Mouse (Mus musculus): ENCODE data around the gene Prkag1. TPM values are rescaled to one million over a fixed set of nuclear protein-coding genes. Genes with fewer than 3 reads are reported as not detected.

The Prkag1 gene
- polyA plus RNA-seq, 1 experiment, result 18.4 TPM

- H3K4me3 ChIP-seq (ENCODE audit: control insufficient read depth, low read depth, low read length), result no peak overlapping the region
- H3K4me1 ChIP-seq (ENCODE audit: control insufficient read depth, insufficient read depth, low read length), result peaks cover 25% of the 10 kb centered on the region
- no peaks in the 10 kb centered on the region for H3K36me3 ChIP-seq (ENCODE audit: control insufficient read depth, insufficient read depth, low read length)
- TF ChIP-seq POLR2A (IDR thresholded peaks at IDR 0.05; ENCODE audit: control insufficient read depth, low read depth, low read length), result no peak
- 0 out of 2 replicates have a peak, but pooled peaks have one; percentile 9 for TF ChIP-seq CTCF (IDR thresholded peaks at IDR 0.05; ENCODE audit: control insufficient read depth, insufficient read depth, insufficient replicate concordance, low read depth, low read length)
- peaks cover 8% of the 10 kb centered on the region for H3K27me3 ChIP-seq (ENCODE audit: control insufficient read depth, insufficient read depth, low read length)
- no peak overlapping the region for H3K27ac ChIP-seq (ENCODE audit: control insufficient read depth, insufficient read depth, low read depth, low read length)
These were observed 50.7 kb downstream of the Prkag1 start for GRCm38 (mm10) chr15:98780573-98780972.

GRCm38 (mm10) chr15:98780075-98780474, 51.2 kb downstream of the Prkag1 start:
- peaks cover 8% of the 10 kb centered on the region for H3K27me3 ChIP-seq (ENCODE audit: control insufficient read depth, insufficient read depth, low read length)
- TF ChIP-seq POLR2A (IDR thresholded peaks at IDR 0.05; ENCODE audit: control insufficient read depth, low read depth, low read length) (no peak), CTCF (IDR thresholded peaks at IDR 0.05; ENCODE audit: control insufficient read depth, insufficient read depth, insufficient replicate concordance, low read depth, low read length) (no peak)

GRCm38 (mm10) chr15:98778806-98779205, 52.5 kb downstream of the Prkag1 start:
- TF ChIP-seq CTCF (IDR thresholded peaks at IDR 0.05; ENCODE audit: control insufficient read depth, insufficient read depth, insufficient replicate concordance, low read depth, low read length), result no peak
- TF ChIP-seq POLR2A (IDR thresholded peaks at IDR 0.05; ENCODE audit: control insufficient read depth, low read depth, low read length), result no peak
- Histone ChIP-seq H3K4me3 (ENCODE audit: control insufficient read depth, low read depth, low read length) (no peak overlapping the region), H3K36me3 (ENCODE audit: control insufficient read depth, insufficient read depth, low read length) (no peaks in the 10 kb centered on the region), H3K27ac (ENCODE audit: control insufficient read depth, insufficient read depth, low read depth, low read length) (no peak overlapping the region), H3K4me1 (ENCODE audit: control insufficient read depth, insufficient read depth, low read length) (peaks cover 31% of the 10 kb centered on the region), H3K27me3 (ENCODE audit: control insufficient read depth, insufficient read depth, low read length) (peaks cover 8% of the 10 kb centered on the region)

More at GRCm38 (mm10) chr15:98780075-98780474, 51.2 kb downstream of the Prkag1 start:
- Histone ChIP-seq H3K4me1 (ENCODE audit: control insufficient read depth, insufficient read depth, low read length) (peaks cover 25% of the 10 kb centered on the region), H3K4me3 (ENCODE audit: control insufficient read depth, low read depth, low read length) (no peak overlapping the region), H3K36me3 (ENCODE audit: control insufficient read depth, insufficient read depth, low read length) (no peaks in the 10 kb centered on the region), H3K27ac (ENCODE audit: control insufficient read depth, insufficient read depth, low read depth, low read length) (no peak overlapping the region)

DNA sequence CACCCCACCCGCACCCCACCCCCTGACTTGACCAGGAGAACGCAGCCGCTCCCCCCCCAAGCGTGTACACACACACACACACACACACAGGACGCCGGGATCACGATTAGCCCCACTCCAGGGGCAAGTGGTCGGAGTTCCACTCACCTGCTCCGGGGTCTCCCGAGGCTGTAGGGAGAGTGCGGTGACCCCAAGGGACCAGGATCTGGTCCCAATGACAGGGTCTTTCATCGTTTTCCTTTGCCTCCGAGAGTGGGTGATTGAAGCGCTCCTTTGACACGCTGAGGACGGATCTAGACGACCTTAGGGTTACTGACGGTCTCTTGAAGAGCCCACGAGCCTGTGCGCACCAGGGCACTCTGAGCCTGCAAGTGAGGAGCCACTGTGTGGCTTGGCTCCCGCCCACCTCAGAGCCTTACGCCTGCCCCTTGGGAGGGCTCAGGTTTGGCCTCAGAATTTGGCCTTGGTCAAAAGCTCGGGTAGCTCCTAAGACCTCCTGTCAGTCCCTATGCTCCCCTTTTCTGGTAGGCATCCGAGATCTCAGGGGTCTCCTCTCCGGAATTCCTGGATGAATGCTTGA, 53.0 kb downstream of the Prkag1 start:
- no peak for TF ChIP-seq CTCF (IDR thresholded peaks at IDR 0.05; ENCODE audit: control insufficient read depth, insufficient read depth, insufficient replicate concordance, low read depth, low read length)
- TF ChIP-seq POLR2A (IDR thresholded peaks at IDR 0.05; ENCODE audit: control insufficient read depth, low read depth, low read length), result no peak
- Histone ChIP-seq H3K27ac (ENCODE audit: control insufficient read depth, insufficient read depth, low read depth, low read length) (no peak overlapping the region), H3K4me1 (ENCODE audit: control insufficient read depth, insufficient read depth, low read length) (peaks cover 31% of the 10 kb centered on the region), H3K4me3 (ENCODE audit: control insufficient read depth, low read depth, low read length) (no peak overlapping the region), H3K27me3 (ENCODE audit: control insufficient read depth, insufficient read depth, low read length) (peaks cover 8% of the 10 kb centered on the region), H3K36me3 (ENCODE audit: control insufficient read depth, insufficient read depth, low read length) (no peaks in the 10 kb centered on the region)

DNA sequence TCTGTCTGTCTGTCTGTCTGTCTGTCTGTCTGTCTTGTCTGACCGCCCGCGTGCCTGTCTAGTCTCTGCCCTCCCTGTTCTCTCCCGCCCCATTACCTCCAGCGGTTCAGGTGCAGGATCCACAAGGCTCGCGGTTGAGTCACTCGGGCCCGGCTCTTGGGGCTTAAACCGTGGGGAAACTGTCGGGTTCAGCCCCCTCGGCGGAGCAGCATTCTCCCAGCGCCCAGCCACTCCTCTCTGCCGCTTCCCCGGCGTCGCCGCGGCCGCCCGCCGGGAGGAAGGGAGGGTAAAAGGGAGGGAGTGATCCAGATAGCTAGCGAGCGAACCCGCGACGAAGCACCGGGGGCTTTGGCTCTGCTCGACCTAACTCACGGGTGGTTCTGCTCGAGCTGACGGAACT, 53.6 kb downstream of the Prkag1 start, which contains the start of gene Wnt10b:
Gene Wnt10b, minus strand, starts transcription at position 389 of the 400 bp plus-strand sequence.
- Histone ChIP-seq H3K27me3 (ENCODE audit: control insufficient read depth, insufficient read depth, low read length) (peaks cover 8% of the 10 kb centered on the region), H3K4me3 (ENCODE audit: control insufficient read depth, low read depth, low read length) (no peak within 1 kb of the TSS), H3K36me3 (ENCODE audit: control insufficient read depth, insufficient read depth, low read length) (no peaks in the 10 kb centered on the region), H3K4me1 (ENCODE audit: control insufficient read depth, insufficient read depth, low read length) (peaks cover 35% of the 10 kb centered on the region), H3K27ac (ENCODE audit: control insufficient read depth, insufficient read depth, low read depth, low read length) (no peak within 1 kb of the TSS)
- TF ChIP-seq CTCF (IDR thresholded peaks at IDR 0.05; ENCODE audit: control insufficient read depth, insufficient read depth, insufficient replicate concordance, low read depth, low read length) (no peak), POLR2A (IDR thresholded peaks at IDR 0.05; ENCODE audit: control insufficient read depth, low read depth, low read length) (no peak)

- H3K4me3 ChIP-seq (ENCODE audit: control insufficient read depth, low read depth, low read length), result no peak overlapping the region
- TF ChIP-seq POLR2A (IDR thresholded peaks at IDR 0.05; ENCODE audit: control insufficient read depth, low read depth, low read length), result no peak
- TF ChIP-seq CTCF (IDR thresholded peaks at IDR 0.05; ENCODE audit: control insufficient read depth, insufficient read depth, insufficient replicate concordance, low read depth, low read length), result no peak
- H3K27me3 ChIP-seq (ENCODE audit: control insufficient read depth, insufficient read depth, low read length), result peaks cover 8% of the 10 kb centered on the region
- H3K36me3 ChIP-seq (ENCODE audit: control insufficient read depth, insufficient read depth, low read length), result no peaks in the 10 kb centered on the region
- no peak overlapping the region for H3K27ac ChIP-seq (ENCODE audit: control insufficient read depth, insufficient read depth, low read depth, low read length)
- H3K4me1 ChIP-seq (ENCODE audit: control insufficient read depth, insufficient read depth, low read length), result peaks cover 40% of the 10 kb centered on the region
These were observed 54.2 kb downstream of the Prkag1 start for GRCm38 (mm10) chr15:98777005-98777616.

DNA sequence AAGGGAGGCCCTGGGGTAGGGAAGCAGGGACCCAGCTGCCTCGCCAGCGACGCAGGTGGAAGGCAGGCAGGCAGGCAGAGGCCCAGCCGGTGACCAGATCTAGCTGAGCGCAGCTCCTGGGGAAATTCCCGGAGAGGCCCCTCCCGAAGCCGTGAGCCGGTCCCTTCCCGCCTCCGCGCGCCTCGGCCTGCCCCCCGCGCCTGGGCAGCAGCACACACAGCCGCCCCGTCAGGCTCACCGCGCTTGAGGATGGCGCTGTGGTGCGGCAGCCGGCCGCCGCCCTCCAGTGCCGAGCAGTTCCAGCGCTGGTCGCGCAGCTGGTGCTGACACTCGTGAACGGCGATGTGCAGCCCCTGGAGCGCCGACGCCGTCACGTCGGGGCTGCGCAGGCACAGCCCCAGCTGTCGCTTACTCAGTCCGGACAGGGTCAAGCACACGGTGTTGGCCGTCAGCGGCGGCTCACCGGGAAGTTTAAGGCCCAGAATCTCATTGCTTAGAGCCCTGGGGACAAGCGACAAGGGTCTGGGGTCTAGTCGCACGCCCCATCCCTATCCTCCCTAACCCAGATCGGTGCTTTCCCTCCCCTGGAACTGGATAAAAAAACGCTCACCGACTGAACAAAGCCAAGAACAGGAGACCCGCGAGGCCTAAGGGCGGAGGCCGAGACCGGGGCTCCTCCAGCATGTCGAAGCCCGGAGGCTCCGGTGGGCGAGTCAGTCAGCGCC, 54.9 kb downstream of the Prkag1 start:
- Histone ChIP-seq H3K36me3 (ENCODE audit: control insufficient read depth, insufficient read depth, low read length) (no peaks in the 10 kb centered on the region), H3K4me1 (ENCODE audit: control insufficient read depth, insufficient read depth, low read length) (peaks cover 40% of the 10 kb centered on the region), H3K27me3 (ENCODE audit: control insufficient read depth, insufficient read depth, low read length) (peaks cover 8% of the 10 kb centered on the region), H3K4me3 (ENCODE audit: control insufficient read depth, low read depth, low read length) (no peak overlapping the region; the same call in 1 of the 2 replicates), H3K27ac (ENCODE audit: control insufficient read depth, insufficient read depth, low read depth, low read length) (no peak overlapping the region)
- TF ChIP-seq POLR2A (IDR thresholded peaks at IDR 0.05; ENCODE audit: control insufficient read depth, low read depth, low read length), result no peak
- no peak for TF ChIP-seq CTCF (IDR thresholded peaks at IDR 0.05; ENCODE audit: control insufficient read depth, insufficient read depth, insufficient replicate concordance, low read depth, low read length)

Data from testis, adult 2 months (tissue).